Mouse (Mus musculus): ENCODE results near the gene Wasf2.

Wasf2 gene

GRCm38 (mm10) chr4:133201006-133201771 lies 70.9 kb downstream of the Wasf2 start:
- peak; percentile 35 for DNase-seq (ENCODE audit: low read depth, low spot score)

GRCm38 (mm10) chr4:133202254-133202653 lies 71.9 kb downstream of the Wasf2 start:
- DNase-seq (ENCODE audit: low read depth, low spot score): no peak

GRCm38 (mm10) chr4:133203591-133203990 lies 73.3 kb downstream of the Wasf2 start:
- no peak for DNase-seq (ENCODE audit: low read depth, low spot score)

GRCm38 (mm10) chr4:133204379-133204778 lies 74.1 kb downstream of the Wasf2 start:
- no peak for DNase-seq (ENCODE audit: low read depth, low spot score)

GRCm38 (mm10) chr4:133209366-133209765 lies 79.1 kb downstream of the Wasf2 start:
- DNase-seq (ENCODE audit: low read depth, low spot score): peak; percentile 79

GRCm38 (mm10) chr4:133210023-133210787 lies 79.9 kb downstream of the Wasf2 start:
- DNase-seq (ENCODE audit: low read depth, low spot score): no peak

- no peak for DNase-seq (ENCODE audit: low read depth, low spot score)
These were observed 80.6 kb downstream of the Wasf2 start for GRCm38 (mm10) chr4:133210788-133211390.

- peak; percentile 62 for DNase-seq (ENCODE audit: low read depth, low spot score)
These were observed 81.7 kb downstream of the Wasf2 start, which contains the start of the genes Cd164l2 and Gpr3 for GRCm38 (mm10) chr4:133211751-133212561. Gene Cd164l2 (plus strand): TSS chr4:133212131. Gene Gpr3 (minus strand): TSS chr4:133212536.

- peak; percentile 82 for DNase-seq (ENCODE audit: low read depth, low spot score)
These were observed 82.4 kb downstream of the Wasf2 start for GRCm38 (mm10) chr4:133212562-133213267.

- DNase-seq (ENCODE audit: low read depth, low spot score): peak; percentile 55
These were observed 82.9 kb downstream of the Wasf2 start for GRCm38 (mm10) chr4:133213268-133213590.

GRCm38 (mm10) chr4:133213661-133214060 lies 83.4 kb downstream of the Wasf2 start:
- no peak for DNase-seq (ENCODE audit: low read depth, low spot score)

GRCm38 (mm10) chr4:133217641-133218040 lies 87.3 kb downstream of the Wasf2 start:
- peak; percentile 79 for DNase-seq (ENCODE audit: low read depth, low spot score)

GRCm38 (mm10) chr4:133218745-133219144 lies 88.4 kb downstream of the Wasf2 start:
- DNase-seq (ENCODE audit: low read depth, low spot score): no peak

GRCm38 (mm10) chr4:133220656-133221055 lies 90.4 kb downstream of the Wasf2 start:
- peak; percentile 89 for DNase-seq (ENCODE audit: low read depth, low spot score)

GRCm38 (mm10) chr4:133221701-133222100 lies 91.4 kb downstream of the Wasf2 start:
- DNase-seq (ENCODE audit: low read depth, low spot score): no peak

- no peak for DNase-seq (ENCODE audit: low read depth, low spot score)
These were observed 93.6 kb downstream of the Wasf2 start for GRCm38 (mm10) chr4:133223875-133224274.

- no peak for DNase-seq (ENCODE audit: low read depth, low spot score)
These were observed 95.8 kb downstream of the Wasf2 start for GRCm38 (mm10) chr4:133226073-133226472.

- DNase-seq (ENCODE audit: low read depth, low spot score): peak; percentile 30
These were observed 97.3 kb downstream of the Wasf2 start for GRCm38 (mm10) chr4:133227636-133228035.

GRCm38 (mm10) chr4:133229582-133229981 lies 99.3 kb downstream of the Wasf2 start:
- no peak for DNase-seq (ENCODE audit: low read depth, low spot score)

- peak; percentile 85 for DNase-seq (ENCODE audit: low read depth, low spot score)
These were observed 103.1 kb downstream of the Wasf2 start for GRCm38 (mm10) chr4:133233285-133233976.
